Mouse (Mus musculus) lung, embryonic 14.5 days (tissue): ENCODE data around the gene Fcrls. TPM values are rescaled to one million over a fixed set of nuclear protein-coding genes. Genes with fewer than 3 reads are reported as not detected.

ENCODE experiments used
- ATAC-seq: fragments of 200-750 bp; cut with Nextera tagmentation; 2 replicates; pipeline ENCODE4 v1.8.0; 2017; ENCODE audit warnings: mild to moderate bottlenecking, moderate TSS enrichment, moderate library complexity; ENCODE audit not compliant: insufficient read depth
- DNase-seq: peaks from one replicate; pipeline ENCODE4 v3.0.0-alpha.2; 2015
- H3K27ac ChIP-seq: fragments of 300-500 bp; sonication (generic); 2 replicates; pipeline ENCODE4 v1.5.1; 2014; ENCODE audit warnings: low read depth, mild to moderate bottlenecking, moderate library complexity
- H3K27me3 ChIP-seq: fragments of 300-500 bp; sonication (generic); 2 replicates; pipeline ENCODE4 v1.6.1; 2014; ENCODE audit warnings: low read length, control low read depth; ENCODE audit not compliant: insufficient read depth
- H3K36me3 ChIP-seq: fragments of 300-500 bp; sonication (generic); 2 replicates; pipeline ENCODE4 v1.6.1; 2014; ENCODE audit warnings: control low read depth; ENCODE audit not compliant: insufficient read depth
- H3K4me1 ChIP-seq: fragments of 300-500 bp; sonication (generic); 2 replicates; pipeline ENCODE4 v1.6.1; 2014; ENCODE audit warnings: antibody characterized with exemption, control low read depth; ENCODE audit not compliant: insufficient read depth
- H3K4me2 ChIP-seq: fragments of 300-500 bp; sonication (generic); 2 replicates; pipeline ENCODE4 v1.6.1; 2014; ENCODE audit warnings: mild to moderate bottlenecking
- H3K4me3 ChIP-seq: fragments of 300-500 bp; sonication (generic); 2 replicates; pipeline ENCODE4 v1.5.1; 2014; ENCODE audit warnings: low read depth, low read length
- H3K9ac ChIP-seq: fragments of 300-500 bp; sonication (generic); 2 replicates; pipeline ENCODE4 v1.6.1; 2014
- H3K9me3 ChIP-seq: fragments of 300-500 bp; sonication (generic); 2 replicates; pipeline ENCODE4 v1.6.1; 2016; ENCODE audit warnings: low read depth, low read length, control low read depth
- CTCF ChIP-seq: IDR thresholded peaks from 2 replicates; pipeline ENCODE4 v1.5.1; 2016; ENCODE audit warnings: antibody characterized with exemption, low read depth
- WGBS: fragments of 180-500 bp; shearing (Covaris S2); extraction: QIAGEN DNeasy Blood & Tissue Kit; methylation state at CpG from one replicate; pipeline ENCODE4 v1.1.7; 2014; 5-methylcytosine and 5-hydroxymethylcytosine counted together
- polyA plus RNA-seq: library from polyadenylated mRNA; unstranded; fragments of >200 nt; fragmentation: Nextera tagmentation; extraction: Ambion mirVana; gene quantifications from 2 replicates; pipeline ENCODE4 v1.2.1, GENCODE M21; 2014

Fcrls gene
- polyA plus RNA-seq, 1 experiment from 2014 or later, result 11.0 TPM

DNA sequence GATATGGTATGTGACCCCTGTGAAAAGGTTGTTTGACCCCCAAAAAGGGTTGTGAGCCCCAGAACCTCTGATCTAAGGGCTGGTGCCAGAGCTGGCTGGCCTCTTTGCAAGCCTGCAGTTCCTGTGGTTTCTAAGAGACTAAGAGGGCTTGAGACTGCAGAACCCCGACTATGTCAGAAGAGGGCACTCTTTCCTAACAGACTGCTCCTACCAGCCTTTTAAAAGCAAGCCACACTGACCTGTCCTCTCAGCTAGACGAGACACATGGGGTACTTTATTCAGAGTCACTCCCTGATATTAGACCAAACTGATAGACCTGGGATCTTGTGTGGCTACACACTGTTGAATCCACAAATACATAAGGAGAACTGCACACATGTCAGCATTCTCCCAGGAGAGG lies 19.9 kb downstream of the Fcrls start:
- Histone ChIP-seq H3K9ac (no peak overlapping the region), H3K4me3 (no peak overlapping the region), H3K9me3 (no peaks in the 10 kb centered on the region), H3K36me3 (no peaks in the 10 kb centered on the region), H3K4me1 (no peaks in the 10 kb centered on the region), H3K27me3 (no peaks in the 10 kb centered on the region), H3K4me2 (no peak overlapping the region), H3K27ac (no peak overlapping the region)
- 0% methylated on average over 2 of the region's 2 CpGs for WGBS
- ATAC-seq (peak; percentile 49; the same call in 1 of the 2 replicates), DNase-seq (peak; percentile 81)
- peak; percentile 73 for TF ChIP-seq CTCF

DNA sequence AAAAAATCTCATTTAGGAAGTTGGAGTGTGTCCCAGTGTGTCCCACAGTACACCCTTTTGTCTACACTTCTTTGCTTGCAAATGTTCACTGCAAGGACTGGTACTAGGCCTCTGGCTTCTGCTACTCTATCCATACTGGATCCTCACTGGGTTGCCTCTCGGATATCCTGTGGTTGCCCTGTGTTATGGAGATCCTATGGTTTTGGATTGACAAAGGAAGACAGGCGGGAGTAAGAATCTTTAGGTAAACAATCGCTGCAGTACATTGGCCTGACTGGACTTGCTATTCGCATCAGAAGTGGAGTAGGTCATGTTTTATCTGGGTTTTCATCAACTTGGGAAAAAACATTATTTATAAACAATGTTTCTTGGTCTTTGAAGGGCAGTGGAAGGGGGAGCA lies 22.6 kb downstream of the Fcrls start:
- ATAC-seq (no peak), DNase-seq (no peak)
- no peak overlapping the region for H3K4me3 ChIP-seq
- WGBS, result 55% methylated on average over 4 of the region's 4 CpGs
- H3K9ac ChIP-seq, result no peak overlapping the region
- no peaks in the 10 kb centered on the region for H3K36me3 ChIP-seq
- H3K27ac ChIP-seq, result no peak overlapping the region
- no peaks in the 10 kb centered on the region for H3K27me3 ChIP-seq
- H3K4me1 ChIP-seq, result no peaks in the 10 kb centered on the region
- TF ChIP-seq CTCF, result no peak
- no peaks in the 10 kb centered on the region for H3K9me3 ChIP-seq
- H3K4me2 ChIP-seq, result no peak overlapping the region

DNA sequence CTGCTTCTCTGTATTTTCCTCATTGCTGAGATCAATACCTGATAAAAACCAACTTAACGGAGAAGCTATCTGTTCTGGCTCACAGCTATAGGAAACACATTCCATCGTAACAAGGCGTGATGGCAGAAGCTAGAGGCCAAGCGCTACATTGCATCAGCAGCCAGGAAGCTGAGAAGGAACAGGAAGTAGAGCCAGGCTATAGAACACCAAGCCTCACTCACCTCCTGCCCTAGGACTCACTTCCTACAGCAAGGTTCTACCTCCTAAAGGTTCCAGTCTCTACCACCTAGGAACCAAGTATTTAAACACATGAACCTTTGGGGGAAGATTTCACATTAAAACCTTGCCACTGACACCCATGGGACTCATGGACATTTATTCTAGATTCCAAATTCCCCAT lies 39.9 kb downstream of the Fcrls start:
- no peaks in the 10 kb centered on the region for H3K36me3 ChIP-seq

DNA sequence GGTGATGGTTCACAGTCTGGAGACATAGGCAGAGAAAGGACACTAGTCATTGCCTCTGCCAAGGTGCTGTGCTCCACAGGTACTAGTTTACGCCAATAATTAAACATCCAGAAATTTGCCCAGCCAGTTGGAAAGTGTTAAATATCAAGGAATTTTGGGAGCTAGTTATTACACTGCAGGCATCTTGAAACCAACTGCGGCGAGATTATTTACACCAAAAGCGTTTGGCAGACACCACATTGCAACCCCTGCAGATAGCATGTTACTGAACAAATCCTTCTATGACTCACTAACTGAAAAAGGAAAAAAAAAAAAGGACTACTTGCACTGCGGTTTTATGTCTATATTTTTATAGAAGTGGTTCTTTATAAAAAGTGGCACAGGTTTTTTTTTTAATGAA lies 41.2 kb downstream of the Fcrls start:
- Histone ChIP-seq H3K4me2 (no peak overlapping the region), H3K4me1 (no peaks in the 10 kb centered on the region), H3K9ac (no peak overlapping the region), H3K9me3 (no peaks in the 10 kb centered on the region), H3K36me3 (no peaks in the 10 kb centered on the region), H3K27me3 (no peaks in the 10 kb centered on the region), H3K4me3 (no peak overlapping the region), H3K27ac (no peak overlapping the region)
- ATAC-seq, result no peak
- no peak for DNase-seq
- 77% methylated on average over 5 of the region's 5 CpGs for WGBS
- no peak for TF ChIP-seq CTCF

More for the DNA sequence above, 39.9 kb downstream of the Fcrls start:
- H3K9ac ChIP-seq, result no peak overlapping the region
- DNase-seq (no peak), ATAC-seq (no peak)
- no peaks in the 10 kb centered on the region for H3K9me3 ChIP-seq
- H3K27ac ChIP-seq, result no peak overlapping the region
- H3K27me3 ChIP-seq, result no peaks in the 10 kb centered on the region
- no peak overlapping the region for H3K4me2 ChIP-seq
- no peak overlapping the region for H3K4me3 ChIP-seq
- H3K4me1 ChIP-seq, result no peaks in the 10 kb centered on the region
- TF ChIP-seq CTCF, result no peak
- WGBS, result 59% methylated on average over 4 of the region's 4 CpGs

DNA sequence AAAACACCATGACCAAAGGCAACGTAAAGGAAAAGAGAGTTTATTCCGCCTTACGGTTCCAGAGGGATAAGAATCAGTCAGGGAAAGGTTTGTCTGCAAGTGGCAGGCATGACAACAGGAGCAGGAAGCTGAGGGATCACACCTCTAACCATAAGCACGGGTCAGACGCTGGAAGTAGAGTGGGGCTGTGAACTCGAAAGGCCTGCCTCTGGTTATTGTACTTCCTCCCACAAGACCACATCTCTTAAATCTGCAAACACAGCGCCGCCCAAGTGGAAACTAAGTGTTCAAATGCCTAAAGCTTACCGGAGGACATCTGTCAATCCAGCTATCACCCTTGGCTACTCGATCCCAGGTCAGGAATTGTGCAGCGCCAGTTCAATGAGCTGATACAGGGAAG lies 48.4 kb downstream of the Fcrls start:
- no peak for ATAC-seq
- 69% methylated on average over 11 of the region's 11 CpGs for WGBS
- no peaks in the 10 kb centered on the region for H3K36me3 ChIP-seq
- no peak overlapping the region for H3K9ac ChIP-seq
- no peak overlapping the region for H3K4me3 ChIP-seq
- H3K9me3 ChIP-seq, result no peaks in the 10 kb centered on the region
- no peaks in the 10 kb centered on the region for H3K4me1 ChIP-seq
- DNase-seq, result no peak
- no peak overlapping the region for H3K4me2 ChIP-seq
- no peaks in the 10 kb centered on the region for H3K27me3 ChIP-seq
- TF ChIP-seq CTCF, result no peak
- no peak overlapping the region for H3K27ac ChIP-seq

DNA sequence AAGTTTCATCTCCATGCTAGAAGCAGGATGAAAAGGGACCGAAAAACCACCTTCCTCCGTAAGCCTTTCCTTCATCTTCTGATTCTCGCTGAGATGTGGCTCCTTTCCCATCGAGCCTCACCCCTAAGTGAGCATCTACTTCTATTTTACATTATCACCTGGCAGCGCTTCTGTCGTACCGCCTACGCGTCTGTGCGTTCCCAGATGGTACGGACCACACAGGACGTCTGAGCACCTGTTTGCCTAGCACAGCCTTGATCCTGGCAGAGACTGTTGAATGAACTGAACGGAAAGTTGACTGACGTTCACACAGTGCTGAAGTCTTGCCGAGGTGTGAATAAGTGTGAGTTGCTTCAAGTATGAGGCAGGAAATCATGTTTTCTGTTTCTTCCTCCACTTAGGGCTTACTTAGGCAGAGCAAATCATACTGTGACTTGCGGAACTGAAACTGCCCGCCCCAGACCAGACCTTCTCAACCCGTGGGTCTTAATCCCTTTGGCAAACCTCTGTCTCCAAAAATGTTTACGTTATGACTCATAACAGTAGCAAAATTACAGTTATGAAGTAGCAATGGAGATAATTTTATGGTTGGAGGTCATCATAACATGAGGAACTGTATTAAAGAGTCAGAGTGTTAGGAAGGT lies 49.2 kb downstream of the Fcrls start:
- no peaks in the 10 kb centered on the region for H3K4me1 ChIP-seq
- ATAC-seq, result no peak
- H3K36me3 ChIP-seq, result no peaks in the 10 kb centered on the region
- H3K9ac ChIP-seq, result no peak overlapping the region
- no peak overlapping the region for H3K4me3 ChIP-seq
- DNase-seq, result no peak
- no peak for TF ChIP-seq CTCF
- no peaks in the 10 kb centered on the region for H3K9me3 ChIP-seq
- 81% methylated on average over 19 of the region's 19 CpGs for WGBS
- H3K27me3 ChIP-seq, result no peaks in the 10 kb centered on the region
- no peak overlapping the region for H3K27ac ChIP-seq
- no peak overlapping the region for H3K4me2 ChIP-seq

DNA sequence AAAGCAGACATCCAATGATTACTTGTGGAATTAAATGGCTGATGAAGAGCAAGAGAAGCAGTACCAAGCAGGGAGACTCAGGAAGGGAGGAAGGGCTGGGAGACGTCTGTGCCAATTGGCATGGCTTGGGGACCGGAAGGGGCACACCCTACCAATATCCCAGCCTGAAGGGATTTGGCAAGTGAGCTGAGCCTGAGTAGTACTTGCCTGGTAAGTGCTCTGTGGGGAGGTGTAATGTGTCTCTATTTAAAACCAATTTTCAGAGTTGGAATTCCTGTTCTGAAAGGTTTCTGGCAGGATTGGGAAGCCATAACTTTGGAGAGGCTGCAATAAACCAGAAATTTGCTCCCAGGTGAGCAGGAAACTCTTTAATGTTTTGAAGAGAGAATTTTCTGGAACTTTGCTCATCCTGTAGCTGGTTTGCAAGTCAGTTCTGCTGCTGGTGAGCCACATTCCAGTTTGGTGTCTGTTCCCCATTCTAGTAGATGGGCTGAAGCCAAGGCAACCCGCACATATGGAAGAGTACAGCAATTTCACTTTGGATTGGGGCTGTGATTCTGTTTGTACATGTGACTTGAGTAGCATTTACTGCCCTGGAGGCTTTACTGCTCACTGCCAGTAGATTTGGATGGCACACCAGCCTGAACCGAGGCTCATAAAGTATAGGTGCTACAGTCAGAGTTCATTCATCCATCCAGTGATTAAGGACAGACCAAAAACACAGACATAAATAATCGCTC lies 57.0 kb downstream of the Fcrls start:
- Histone ChIP-seq H3K4me3 (no peak overlapping the region), H3K27me3 (no peaks in the 10 kb centered on the region), H3K4me1 (no peaks in the 10 kb centered on the region), H3K36me3 (no peaks in the 10 kb centered on the region), H3K4me2 (no peak overlapping the region), H3K9me3 (no peaks in the 10 kb centered on the region), H3K9ac (no peak overlapping the region), H3K27ac (no peak overlapping the region)
- no peak for TF ChIP-seq CTCF
- no peak for DNase-seq
- ATAC-seq, result no peak
- 74% methylated on average over 5 of the region's 5 CpGs for whole genome bisulfite sequencing

Other genes starting within 250 kb of the Fcrls start
- 12.7 and 12.8 TPM in 2 replicates for gene Kirrel, start 89.0 kb downstream of the Fcrls start, polyA plus RNA-seq
- 0.12 and 0.27 TPM in 2 replicates for gene Cd5l, start 94.1 kb upstream of the Fcrls start, polyA plus RNA-seq
- gene Fcrl1, start 112.6 kb upstream of the Fcrls start, polyA plus RNA-seq, result 0.20 TPM in 1 of 2 replicates, not detected in the other
- gene Fcrl5, start 172.0 kb upstream of the Fcrls start, polyA plus RNA-seq, result not detected in 2 replicates